Mouse (Mus musculus) spleen, adult 2 months (tissue): ENCODE measurements around the gene Cnst.

Source experiments
- CTCF ChIP-seq: fragments of 200-500 bp; IDR thresholded peaks from 2 replicates; pipeline ENCODE4 v1.5.1; 2011; ENCODE audit warnings: mild to moderate bottlenecking, inconsistent platforms; ENCODE audit not compliant: insufficient read depth, insufficient read length, insufficient replicate concordance; ENCODE audit errors: extremely low read depth
- POLR2A ChIP-seq: fragments of 200-500 bp; IDR thresholded peaks from 2 replicates; pipeline ENCODE4 v1.6.1; 2011; ENCODE audit warnings: low read depth, low read length, inconsistent platforms

GRCm38 (mm10) chr1:179585646-179586045, 39.5 kb downstream of the Cnst start:
- TF ChIP-seq POLR2A: no peak
- no peak for TF ChIP-seq CTCF
